Mouse (Mus musculus) intestine, embryonic 14.5 days (tissue): ENCODE data around the gene Gm39566. TPM values are rescaled to one million over a fixed set of nuclear protein-coding genes. Genes with fewer than 3 reads are reported as not detected.
"Not testable (repeated sequence)": the region's sequence is repeated elsewhere in the genome, so short reads cannot be mapped to it uniquely, and the experiment has no call there.

Experiments used
- ATAC-seq: fragments of 200-750 bp; cut with Nextera tagmentation; replicated peaks from 2 replicates; pipeline ENCODE4 v1.8.0; 2017; ENCODE audit warnings: low read depth, moderate number of reproducible peaks, moderate TSS enrichment, moderate library complexity; ENCODE audit not compliant: low FRiP score, low TSS enrichment
- DNase-seq: peaks from one replicate; pipeline ENCODE4 v3.0.0-alpha.2; 2018; ENCODE audit warnings: low spot score
- H3K27ac ChIP-seq: fragments of 300-500 bp; sonication (generic); 2 replicates; pipeline ENCODE4 v1.5.1; 2014; ENCODE audit warnings: low read depth, mild to moderate bottlenecking, control low read depth
- H3K27me3 ChIP-seq: fragments of 300-500 bp; sonication (generic); replicated peaks from 2 replicates; pipeline ENCODE4 v1.6.1; 2014; ENCODE audit warnings: low read length, control low read depth; ENCODE audit not compliant: control insufficient read depth, insufficient read depth
- H3K36me3 ChIP-seq: fragments of 300-500 bp; sonication (generic); 2 replicates; pipeline ENCODE4 v1.6.1; 2014; ENCODE audit warnings: low read length, control low read depth; ENCODE audit not compliant: control insufficient read depth, insufficient read depth
- H3K4me1 ChIP-seq: fragments of 300-500 bp; sonication (generic); replicated peaks from 2 replicates; pipeline ENCODE4 v1.6.1; 2014; ENCODE audit warnings: low read length, control low read depth, mixed read lengths; ENCODE audit not compliant: control insufficient read depth, insufficient read depth
- H3K4me2 ChIP-seq: fragments of 300-500 bp; sonication (generic); 2 replicates; pipeline ENCODE4 v1.6.1; 2014; ENCODE audit warnings: low read length
- H3K4me3 ChIP-seq: fragments of 300-500 bp; sonication (generic); 2 replicates; pipeline ENCODE4 v1.5.1; 2014; ENCODE audit warnings: low read depth, low read length, control low read depth, mixed read lengths
- H3K9ac ChIP-seq: fragments of 300-500 bp; sonication (generic); 2 replicates; pipeline ENCODE4 v1.6.1; 2014; ENCODE audit warnings: mild to moderate bottlenecking, low read length
- H3K9me3 ChIP-seq: fragments of 300-500 bp; sonication (generic); 2 replicates; pipeline ENCODE4 v1.6.1; 2016; ENCODE audit warnings: low read length, control low read depth; ENCODE audit not compliant: control insufficient read depth
- WGBS: fragments of 180-500 bp; shearing (Covaris S2); extraction: QIAGEN DNeasy Blood & Tissue Kit; methylation state at CpG from one replicate; pipeline ENCODE4 v1.1.7; 2014; 5-methylcytosine and 5-hydroxymethylcytosine counted together
- polyA plus RNA-seq: library from polyadenylated mRNA; unstranded; fragments of >200 nt; fragmentation: Nextera tagmentation; extraction: Ambion mirVana; gene quantifications from 2 replicates; pipeline ENCODE4 v1.2.1, GENCODE M21; 2014

Gm39566 gene
- not detected in 2 replicates for polyA plus RNA-seq

- 62% methylated on average over 10 of the region's 10 CpGs for WGBS
- no peak within 1 kb of the TSS for H3K9ac ChIP-seq
Observed at GRCm38 (mm10) chr11:69815155-69815554, at the start of gene Gm39566. TSS of gene Gm39566 (minus strand) at chr11:69815298.

GRCm38 (mm10) chr11:69864138-69864860, 49.2 kb upstream of the Gm39566 start:
- Histone ChIP-seq H3K4me3 (no peak overlapping the region), H3K27me3 (no peaks in the 10 kb centered on the region; the same call in 1 of the 2 replicates), H3K4me1 (no peaks in the 10 kb centered on the region), H3K36me3 (no peaks in the 10 kb centered on the region), H3K9me3 (no peaks in the 10 kb centered on the region), H3K4me2 (no peak overlapping the region), H3K27ac (no peak overlapping the region), H3K9ac (no peak overlapping the region)
- ATAC-seq (no peak), DNase-seq (no peak)
- 60% methylated on average over 8 of the region's 8 CpGs for WGBS

More at GRCm38 (mm10) chr11:69815155-69815554, at the start of gene Gm39566:
- Histone ChIP-seq H3K27me3 (no peaks in the 10 kb centered on the region), H3K9me3 (no peaks in the 10 kb centered on the region), H3K4me2 (no peak within 1 kb of the TSS), H3K27ac (no peak within 1 kb of the TSS), H3K36me3 (no peaks in the 10 kb centered on the region), H3K4me1 (no peaks in the 10 kb centered on the region), H3K4me3 (no peak within 1 kb of the TSS)
- no peak for DNase-seq
- ATAC-seq = no peak

GRCm38 (mm10) chr11:69863729-69864128, 48.6 kb upstream of the Gm39566 start:
- H3K4me2 ChIP-seq, H3K27ac ChIP-seq, H3K36me3 ChIP-seq, H3K4me1 ChIP-seq, H3K9ac ChIP-seq, ATAC-seq, H3K27me3 ChIP-seq, DNase-seq, H3K4me3 ChIP-seq, H3K9me3 ChIP-seq: not testable (repeated sequence)
- WGBS = 73% methylated on average over 3 of the region's 3 CpGs

GRCm38 (mm10) chr11:69858113-69858998, 43.3 kb upstream of the Gm39566 start, which contains the start of gene Tnk1:
TSS of gene Tnk1 (minus strand) at chr11:69858730.
- WGBS = 14% methylated on average over 30 of the region's 30 CpGs
- peak; percentile 75 for DNase-seq
- Histone ChIP-seq H3K4me3 (peak within 1 kb of the TSS; percentile 20), H3K27me3 (peaks cover 13% of the 10 kb centered on the region), H3K36me3 (no peaks in the 10 kb centered on the region), H3K9ac (peak within 1 kb of the TSS; percentile 27), H3K4me2 (peak within 1 kb of the TSS; percentile 43), H3K4me1 (no peaks in the 10 kb centered on the region), H3K9me3 (no peaks in the 10 kb centered on the region), H3K27ac (peak within 1 kb of the TSS; percentile 9; the same call in 1 of the 2 replicates)
- peak; percentile 76 for ATAC-seq

- peaks cover 24% of the 10 kb centered on the region for H3K36me3 ChIP-seq
- 29% methylated on average over 16 of the region's 16 CpGs for WGBS
- no peak overlapping the region for H3K4me2 ChIP-seq
- peaks cover 13% of the 10 kb centered on the region for H3K27me3 ChIP-seq
- ATAC-seq (no peak; the same call in 1 of the 2 replicates), DNase-seq (no peak)
- H3K9me3 ChIP-seq = no peaks in the 10 kb centered on the region
- H3K27ac ChIP-seq = no peak overlapping the region
- H3K4me3 ChIP-seq = no peak overlapping the region
- H3K9ac ChIP-seq = no peak overlapping the region
- H3K4me1 ChIP-seq = no peaks in the 10 kb centered on the region
Observed at GRCm38 (mm10) chr11:69855347-69855746, 40.2 kb upstream of the Gm39566 start.

GRCm38 (mm10) chr11:69854680-69855079, 39.6 kb upstream of the Gm39566 start:
- no peak for ATAC-seq
- no peaks in the 10 kb centered on the region for H3K4me1 ChIP-seq
- WGBS = 85% methylated on average over 10 of the region's 10 CpGs

GRCm38 (mm10) chr11:69853994-69854393, 38.9 kb upstream of the Gm39566 start:
- DNase-seq = no peak
- 58% methylated on average over 7 of the region's 7 CpGs for WGBS
- H3K4me1 ChIP-seq = no peaks in the 10 kb centered on the region
- no peak overlapping the region for H3K27ac ChIP-seq
- H3K4me2 ChIP-seq = no peak overlapping the region
- H3K9ac ChIP-seq = no peak overlapping the region
- H3K4me3 ChIP-seq = no peak overlapping the region
- H3K9me3 ChIP-seq = no peaks in the 10 kb centered on the region
- ATAC-seq = no peak
- H3K27me3 ChIP-seq = peaks cover 11% of the 10 kb centered on the region
- peaks cover 38% of the 10 kb centered on the region for H3K36me3 ChIP-seq

More at GRCm38 (mm10) chr11:69854680-69855079, 39.6 kb upstream of the Gm39566 start:
- Histone ChIP-seq H3K27me3 (peaks cover 13% of the 10 kb centered on the region), H3K9me3 (no peaks in the 10 kb centered on the region), H3K4me2 (no peak overlapping the region), H3K36me3 (peaks cover 31% of the 10 kb centered on the region), H3K27ac (no peak overlapping the region), H3K4me3 (no peak overlapping the region), H3K9ac (no peak overlapping the region)
- no peak for DNase-seq

- no peak overlapping the region for H3K27ac ChIP-seq
- WGBS = 70% methylated on average over 8 of the region's 8 CpGs
- peaks cover 49% of the 10 kb centered on the region for H3K36me3 ChIP-seq
- H3K4me2 ChIP-seq = no peak overlapping the region
- H3K4me3 ChIP-seq = no peak overlapping the region
- ATAC-seq = no peak
- peaks cover 14% of the 10 kb centered on the region for H3K4me1 ChIP-seq
- H3K9ac ChIP-seq = no peak overlapping the region
- H3K9me3 ChIP-seq = no peaks in the 10 kb centered on the region
- no peaks in the 10 kb centered on the region for H3K27me3 ChIP-seq
- no peak for DNase-seq
Observed at GRCm38 (mm10) chr11:69850754-69851153, 35.7 kb upstream of the Gm39566 start.
